Mouse (Mus musculus) hindbrain, embryonic 10.5 days (tissue): ENCODE results near the gene Gm10134. TPM values are rescaled to one million over a fixed set of nuclear protein-coding genes. Genes with fewer than 3 reads are reported as not detected.
"Not testable (repeated sequence)": the region's sequence is repeated elsewhere in the genome, so short reads cannot be mapped to it uniquely, and the experiment has no call there.

Source experiments
- DNase-seq: peaks from one replicate; pipeline ENCODE4 v3.0.0-alpha.2; 2017; ENCODE audit warnings: low spot score
- H3K27ac ChIP-seq: fragments of 300-500 bp; sonication (generic); 2 replicates; pipeline ENCODE4 v1.5.1; 2016; ENCODE audit warnings: mild to moderate bottlenecking, moderate library complexity
- H3K27me3 ChIP-seq: fragments of 300-500 bp; sonication (generic); 2 replicates; pipeline ENCODE4 v1.6.1; 2016; ENCODE audit warnings: mild to moderate bottlenecking; ENCODE audit not compliant: poor library complexity, insufficient read depth, severe bottlenecking
- H3K36me3 ChIP-seq: fragments of 300-500 bp; sonication (generic); 2 replicates; pipeline ENCODE4 v1.6.1; 2016; ENCODE audit warnings: mild to moderate bottlenecking, moderate library complexity
- H3K4me1 ChIP-seq: fragments of 300-500 bp; sonication (generic); replicated peaks from 2 replicates; pipeline ENCODE4 v1.6.1; 2016; ENCODE audit warnings: mild to moderate bottlenecking
- H3K4me3 ChIP-seq: fragments of 300-500 bp; sonication (generic); 2 replicates; pipeline ENCODE4 v1.5.1; 2016; ENCODE audit warnings: mild to moderate bottlenecking, moderate library complexity
- H3K9me3 ChIP-seq: fragments of 300-500 bp; sonication (generic); 2 replicates; pipeline ENCODE4 v1.6.1; 2016; ENCODE audit warnings: mild to moderate bottlenecking, moderate library complexity
- WGBS: fragments of 180-500 bp; shearing (Covaris S2); methylation state at CpG from one replicate; pipeline ENCODE4 v1.1.7; 2016; 5-methylcytosine and 5-hydroxymethylcytosine counted together
- polyA plus RNA-seq: library from polyadenylated mRNA; unstranded; fragments of >200 nt; fragmentation: Nextera tagmentation; extraction: Ambion mirVana; gene quantifications from 2 replicates; pipeline ENCODE4 v1.2.1, GENCODE M21; 2016

The Gm10134 gene
- polyA plus RNA-seq: 0.70 TPM in 1 of 2 replicates, not detected in the other

DNA sequence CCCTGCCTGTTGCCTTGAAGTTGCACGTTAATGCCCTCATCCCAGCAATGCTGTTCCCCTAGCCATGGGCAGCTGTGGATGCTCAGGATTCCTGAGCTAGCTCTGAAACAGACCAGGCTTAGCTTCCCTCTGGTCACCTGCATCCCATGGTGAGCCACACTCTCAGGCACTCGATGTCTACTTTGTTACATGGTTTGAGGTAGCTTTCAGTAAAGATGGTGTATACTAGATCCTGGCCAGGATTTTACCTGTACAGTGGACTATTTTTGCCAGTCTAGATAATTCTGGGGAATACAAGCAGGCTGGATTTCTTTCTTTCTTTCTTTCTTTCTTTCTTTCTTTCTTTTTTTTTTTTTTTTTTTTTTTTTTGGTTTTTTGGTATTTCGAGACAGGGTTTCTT lies at the start of gene Gm10134:
Gm10134 (plus strand) TSS at position 301 of the 400 bp plus-strand sequence.
- no peak within 1 kb of the TSS for H3K27ac ChIP-seq
- no peak for DNase-seq
- 74% methylated on average over 3 of the region's 3 CpGs for WGBS

DNA sequence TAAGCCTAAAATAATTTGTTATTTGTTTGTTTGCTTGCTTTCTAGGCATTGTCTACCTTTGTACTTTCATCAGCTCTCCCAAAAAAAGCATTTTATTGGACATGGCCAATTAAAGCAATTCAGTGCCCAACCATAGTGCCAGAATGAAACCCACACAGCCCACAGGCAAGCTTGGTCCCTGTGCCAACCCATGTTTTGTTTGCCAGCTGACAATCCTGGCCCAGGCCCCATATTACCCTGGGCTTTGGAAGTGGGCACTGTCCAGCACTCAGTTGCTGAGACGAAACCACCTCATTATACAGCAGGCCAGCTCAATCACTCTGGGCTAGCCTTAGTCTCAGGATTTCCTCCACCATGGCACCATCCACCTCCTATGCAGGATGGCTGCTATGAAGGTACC lies 49.3 kb upstream of the Gm10134 start:
- Histone ChIP-seq H3K4me3 (no peak overlapping the region), H3K4me1 (no peaks in the 10 kb centered on the region), H3K27me3 (no peaks in the 10 kb centered on the region), H3K36me3 (peaks cover 24% of the 10 kb centered on the region), H3K9me3 (no peaks in the 10 kb centered on the region), H3K27ac (no peak overlapping the region)
- DNase-seq: no peak
- WGBS: 74% methylated on average over 1 of the region's 1 CpGs

More for the DNA sequence above, at the start of gene Gm10134:
- Histone ChIP-seq H3K36me3 (no peaks in the 10 kb centered on the region), H3K9me3 (no peaks in the 10 kb centered on the region), H3K4me3 (no peak within 1 kb of the TSS), H3K27me3 (peaks cover 3% of the 10 kb centered on the region; the same call in 1 of the 2 replicates), H3K4me1 (no peaks in the 10 kb centered on the region)

DNA sequence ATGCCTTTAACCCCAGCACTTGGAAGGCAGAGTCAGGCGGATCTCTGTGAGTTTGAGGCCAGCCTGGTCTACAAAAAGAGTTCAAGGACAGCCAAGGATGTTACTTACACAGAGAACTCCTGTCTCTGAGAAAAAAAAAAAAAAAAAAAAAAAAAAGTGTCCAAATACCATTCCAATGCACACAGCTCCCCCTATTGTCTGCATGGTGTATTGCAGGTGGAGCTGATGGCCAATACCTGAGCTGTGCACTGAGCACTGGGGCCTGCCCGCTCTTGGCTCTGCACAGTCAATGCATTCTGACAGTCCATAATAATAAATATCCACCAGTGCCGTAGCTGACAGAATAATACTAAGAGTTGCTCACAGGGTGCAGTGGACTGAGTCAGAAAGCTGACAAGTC lies 42.0 kb upstream of the Gm10134 start:
- 47% methylated on average over 3 of the region's 3 CpGs for WGBS
- peaks cover 35% of the 10 kb centered on the region for H3K4me1 ChIP-seq

DNA sequence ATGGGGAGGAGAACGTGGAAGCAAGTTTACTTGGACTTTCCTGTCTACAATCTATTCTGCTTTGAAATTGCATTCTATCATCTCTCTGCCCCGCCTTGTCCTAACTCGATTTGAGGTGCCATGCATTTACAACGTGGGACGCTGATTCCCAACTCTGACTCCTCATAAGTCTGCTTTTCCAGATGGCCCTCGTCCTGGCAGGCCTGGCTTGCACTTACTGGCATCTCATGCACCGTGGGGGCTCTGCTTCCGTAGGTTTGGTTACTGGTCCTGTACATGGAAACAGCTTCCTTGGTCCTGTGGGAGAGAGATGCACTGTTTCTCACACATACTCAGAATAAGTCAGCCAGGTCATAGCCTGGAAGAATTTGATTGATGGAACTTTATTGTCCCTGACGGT lies 41.0 kb upstream of the Gm10134 start:
- no peaks in the 10 kb centered on the region for H3K9me3 ChIP-seq
- no peak overlapping the region for H3K27ac ChIP-seq
- peaks cover 12% of the 10 kb centered on the region for H3K36me3 ChIP-seq
- H3K4me1 ChIP-seq: peaks cover 37% of the 10 kb centered on the region
- H3K4me3 ChIP-seq: no peak overlapping the region
- peaks cover 19% of the 10 kb centered on the region for H3K27me3 ChIP-seq
- WGBS: 78% methylated on average over 9 of the region's 9 CpGs
- DNase-seq: no peak

More for the DNA sequence above, 42.0 kb upstream of the Gm10134 start:
- peaks cover 19% of the 10 kb centered on the region for H3K27me3 ChIP-seq
- no peak overlapping the region for H3K4me3 ChIP-seq
- peak; percentile 66 for DNase-seq
- peaks cover 2% of the 10 kb centered on the region for H3K36me3 ChIP-seq
- H3K9me3 ChIP-seq: no peaks in the 10 kb centered on the region
- no peak overlapping the region for H3K27ac ChIP-seq

DNA sequence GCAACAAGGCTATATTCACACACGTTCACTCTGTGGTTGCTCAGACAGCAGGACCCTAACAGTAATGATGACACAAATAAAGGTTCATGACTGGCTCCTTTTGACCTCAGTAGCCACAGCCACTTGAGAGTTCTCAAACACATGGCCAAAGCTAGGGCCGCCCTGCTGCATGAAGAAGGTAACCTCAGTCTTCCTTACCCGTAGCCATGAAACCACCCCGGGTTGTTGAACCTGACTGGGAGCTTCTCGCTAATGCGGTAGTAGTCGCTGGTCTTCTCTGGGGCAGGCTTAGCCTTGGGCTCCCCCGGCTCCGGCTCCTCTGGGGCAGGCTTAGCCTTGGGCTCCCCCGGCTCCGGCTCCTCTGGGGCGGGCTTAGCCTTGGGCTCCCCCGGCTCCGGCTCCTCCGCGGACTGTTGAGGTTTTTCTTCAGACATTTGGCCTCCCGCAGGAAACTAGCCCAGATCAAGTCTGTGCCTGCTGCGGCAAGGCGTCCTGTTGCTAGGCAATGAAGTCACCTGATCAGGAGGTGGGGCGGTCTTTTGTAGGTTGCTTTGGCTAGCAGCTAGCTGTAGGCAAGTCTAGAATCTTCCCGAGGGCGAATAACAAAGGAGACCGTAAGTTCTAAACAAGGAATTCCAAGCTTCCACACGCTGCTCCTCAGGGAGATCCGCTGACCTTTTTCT lies 39.9 kb upstream of the Gm10134 start, which contains the start of gene 1700007K13Rik:
1700007K13Rik (minus strand) TSS at position 497 of the 683 bp plus-strand sequence.
- WGBS: 6% methylated on average over 25 of the region's 25 CpGs
- peak within 1 kb of the TSS; percentile 73 for H3K27ac ChIP-seq
- DNase-seq: peak; percentile 80

DNA sequence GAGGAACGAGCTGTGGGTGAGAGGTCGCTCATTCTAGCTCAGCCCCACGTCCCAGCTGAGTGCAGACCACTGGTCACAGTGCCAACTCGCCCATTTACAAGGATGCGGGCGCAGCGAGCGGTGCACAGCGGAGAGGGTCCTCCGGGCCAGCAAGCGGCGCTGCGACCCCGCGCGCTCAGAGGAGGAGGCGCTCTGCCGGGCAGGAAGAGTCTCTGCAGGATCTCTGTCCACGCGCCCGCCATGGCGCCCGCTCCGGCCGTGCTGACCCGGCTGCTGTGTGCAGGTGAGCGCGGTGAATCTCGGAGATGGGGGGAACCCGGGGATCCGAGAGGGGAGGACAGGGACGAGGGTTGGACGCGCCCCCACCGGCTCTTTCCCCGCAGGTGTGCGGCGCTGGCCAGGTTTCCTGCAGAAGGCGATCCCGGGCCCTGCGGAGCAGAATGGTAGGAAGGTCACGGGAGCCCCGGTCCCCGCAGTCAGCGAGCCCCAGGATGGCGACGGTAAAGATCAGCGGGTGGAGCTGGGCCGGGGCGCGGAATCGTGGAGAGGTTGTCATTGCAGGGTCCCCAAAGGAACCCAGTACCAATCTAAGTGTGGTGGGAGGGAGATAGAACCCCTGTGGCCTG lies 37.9 kb upstream of the Gm10134 start, which contains the start of gene Mrps2:
Mrps2 (plus strand) TSS at position 207 of the 626 bp plus-strand sequence.
- peak within 1 kb of the TSS; percentile 99 for H3K4me3 ChIP-seq
- peak; percentile 91 for DNase-seq
- H3K36me3 ChIP-seq: peaks cover 43% of the 10 kb centered on the region
- H3K27ac ChIP-seq: peak within 1 kb of the TSS; percentile 97
- peaks cover 8% of the 10 kb centered on the region; the same call in 1 of the 2 replicates for H3K9me3 ChIP-seq
- H3K4me1 ChIP-seq: peaks cover 37% of the 10 kb centered on the region
- H3K27me3 ChIP-seq: peaks cover 19% of the 10 kb centered on the region
- WGBS: under 1% methylated on average over 52 of the region's 52 CpGs

More for the DNA sequence above, 39.9 kb upstream of the Gm10134 start, which contains the start of gene 1700007K13Rik:
- Histone ChIP-seq H3K36me3 (peaks cover 23% of the 10 kb centered on the region), H3K4me3 (peak within 1 kb of the TSS; percentile 50), H3K9me3 (no peaks in the 10 kb centered on the region), H3K4me1 (peaks cover 37% of the 10 kb centered on the region), H3K27me3 (peaks cover 19% of the 10 kb centered on the region)

DNA sequence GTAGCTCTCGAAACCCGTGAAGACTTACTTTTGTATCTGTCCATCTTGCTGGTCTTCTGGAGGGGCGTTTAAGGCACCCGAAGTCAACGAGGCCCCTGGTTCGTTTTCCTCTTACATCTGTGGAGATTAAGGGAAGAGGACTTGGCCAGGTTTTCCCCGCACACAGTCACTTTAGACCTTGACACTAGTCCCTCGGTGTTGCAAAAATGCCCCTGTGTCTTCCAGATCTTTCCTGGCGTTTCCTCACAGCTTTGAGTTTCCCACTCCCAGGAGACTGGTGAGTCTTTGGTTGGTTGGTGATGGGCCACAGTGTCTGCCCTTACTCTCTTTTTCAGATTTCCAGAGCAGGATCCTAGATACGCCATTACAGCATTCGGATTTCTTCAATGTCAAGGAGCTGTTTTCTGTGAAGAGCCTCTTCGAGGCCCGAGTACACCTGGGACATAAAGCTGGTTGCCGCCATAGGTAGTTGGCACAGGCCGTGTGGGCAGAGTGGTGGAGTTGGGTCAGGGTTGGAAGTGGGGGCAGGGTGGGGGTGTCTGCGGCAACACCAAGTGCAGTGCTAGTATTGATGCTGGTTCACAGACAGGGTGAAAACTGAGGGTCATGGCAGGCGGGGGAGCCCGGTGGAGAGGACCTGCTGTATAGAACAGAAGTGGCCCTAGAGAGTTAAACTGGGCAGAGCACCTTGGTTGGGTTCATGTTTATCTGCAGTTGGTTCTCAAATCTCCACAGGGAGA lies 37.2 kb upstream of the Gm10134 start:
- no peak for DNase-seq
- Histone ChIP-seq H3K4me1 (peaks cover 37% of the 10 kb centered on the region), H3K27me3 (peaks cover 19% of the 10 kb centered on the region), H3K27ac (peak overlapping the region; percentile 97), H3K36me3 (peaks cover 47% of the 10 kb centered on the region), H3K9me3 (peaks cover 11% of the 10 kb centered on the region; the same call in 1 of the 2 replicates), H3K4me3 (peak overlapping the region; percentile 99)
- 56% methylated on average over 18 of the region's 18 CpGs for WGBS

DNA sequence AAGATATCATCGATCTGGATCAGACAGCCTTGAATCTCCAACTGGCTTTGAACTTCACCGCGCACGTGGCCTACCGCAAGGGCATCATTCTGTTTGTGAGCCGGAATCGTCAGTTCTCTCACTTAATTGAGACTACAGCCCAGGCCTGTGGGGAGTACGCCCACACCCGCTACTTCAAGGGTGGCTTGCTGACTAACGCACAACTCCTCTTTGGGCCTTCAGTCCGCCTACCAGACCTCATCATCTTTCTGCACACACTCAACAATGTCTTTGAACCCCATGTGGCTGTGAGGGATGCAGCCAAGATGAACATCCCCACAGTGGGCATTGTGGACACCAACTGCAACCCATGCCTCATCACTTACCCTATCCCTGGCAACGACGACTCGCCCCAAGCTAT lies 36.4 kb upstream of the Gm10134 start:
- Histone ChIP-seq H3K4me1 (peaks cover 37% of the 10 kb centered on the region), H3K27me3 (peaks cover 16% of the 10 kb centered on the region), H3K27ac (no peak overlapping the region), H3K4me3 (no peak overlapping the region), H3K36me3 (peaks cover 47% of the 10 kb centered on the region), H3K9me3 (peaks cover 11% of the 10 kb centered on the region; the same call in 1 of the 2 replicates)
- WGBS: 97% methylated on average over 14 of the region's 14 CpGs
- DNase-seq: no peak

DNA sequence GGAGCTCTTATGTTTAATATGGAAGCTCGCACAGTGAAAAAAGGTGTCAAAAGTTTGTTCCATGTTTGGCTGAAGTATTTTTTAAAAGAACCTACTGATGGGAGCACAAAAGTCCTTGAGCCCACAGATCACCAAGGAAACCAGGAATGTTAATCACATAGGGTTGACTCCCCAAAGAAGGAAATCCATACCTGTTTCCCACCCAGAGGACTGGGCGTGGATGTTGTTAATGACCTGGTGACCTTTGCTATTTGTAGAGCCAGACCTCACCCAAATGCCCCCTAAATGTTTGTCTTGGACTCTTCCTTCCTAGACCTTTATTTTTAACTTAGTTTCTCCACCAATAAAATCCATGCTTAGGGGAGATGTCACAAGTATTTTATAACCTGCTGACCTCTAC lies 35.3 kb upstream of the Gm10134 start:
- peaks cover 27% of the 10 kb centered on the region for H3K4me1 ChIP-seq
- WGBS: 88% methylated on average over 2 of the region's 2 CpGs
- no peak overlapping the region for H3K27ac ChIP-seq
- H3K4me3 ChIP-seq: no peak overlapping the region
- peaks cover 47% of the 10 kb centered on the region for H3K36me3 ChIP-seq
- peaks cover 11% of the 10 kb centered on the region; the same call in 1 of the 2 replicates for H3K9me3 ChIP-seq
- peaks cover 5% of the 10 kb centered on the region; the same call in 1 of the 2 replicates for H3K27me3 ChIP-seq
- DNase-seq: no peak

DNA sequence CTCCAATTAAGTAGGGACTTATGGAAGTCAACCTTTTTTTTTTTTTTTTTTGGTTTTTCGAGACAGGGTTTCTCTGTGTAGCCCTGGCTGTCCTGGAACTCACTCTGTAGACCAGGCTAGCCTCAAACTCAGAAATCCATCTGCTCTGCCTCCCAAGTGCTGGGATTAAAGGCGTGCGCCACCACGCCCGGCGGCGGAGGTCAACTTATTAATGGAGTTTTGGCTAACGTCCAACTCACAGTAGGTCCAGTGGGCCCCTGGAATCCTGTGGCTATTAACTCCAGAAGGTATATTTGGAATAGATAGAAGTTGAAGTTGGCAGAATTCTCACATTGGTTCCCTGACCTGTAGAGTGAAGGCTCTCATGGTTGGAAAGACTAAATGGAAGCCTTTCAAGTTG lies 33.9 kb upstream of the Gm10134 start:
- H3K27me3 ChIP-seq, H3K4me3 ChIP-seq, H3K27ac ChIP-seq, DNase-seq: not testable (repeated sequence)
- peaks cover 15% of the 10 kb centered on the region for H3K4me1 ChIP-seq
- peaks cover 11% of the 10 kb centered on the region; the same call in 1 of the 2 replicates for H3K9me3 ChIP-seq
- peaks cover 47% of the 10 kb centered on the region for H3K36me3 ChIP-seq
- WGBS: 90% methylated on average over 8 of the region's 8 CpGs

DNA sequence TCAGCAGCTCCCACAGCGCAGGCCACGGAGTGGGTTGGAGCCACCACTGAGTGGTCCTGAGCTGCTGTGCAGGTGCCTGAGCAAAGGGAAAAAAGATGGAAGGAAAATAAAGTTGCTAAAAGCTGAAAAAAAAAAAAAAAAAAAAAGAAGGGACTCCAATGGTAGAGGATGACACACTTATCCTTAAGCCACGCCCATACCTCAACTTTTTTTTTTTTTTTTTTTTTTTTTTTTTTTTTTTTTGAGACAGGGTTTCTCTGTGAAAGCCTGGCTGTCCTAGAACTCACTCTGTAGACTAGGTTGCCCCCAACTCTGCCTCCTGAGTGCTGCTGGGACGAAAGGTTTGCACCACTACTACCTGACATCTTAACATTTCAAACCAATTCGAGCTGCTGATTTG lies 27.9 kb upstream of the Gm10134 start:
- H3K36me3 ChIP-seq, H3K9me3 ChIP-seq, H3K4me3 ChIP-seq, H3K4me1 ChIP-seq, H3K27me3 ChIP-seq, H3K27ac ChIP-seq, DNase-seq: not testable (repeated sequence)
- 87% methylated on average over 5 of the region's 5 CpGs for WGBS
